Mouse (Mus musculus) hindbrain, postnatal 0 days (tissue): ENCODE measurements around the gene Syt2. TPM values are rescaled to one million over a fixed set of nuclear protein-coding genes. Genes with fewer than 3 reads are reported as not detected.

Source experiments
- ATAC-seq: fragments of 200-750 bp; cut with Nextera tagmentation; 2 replicates; pipeline ENCODE4 v1.8.0; 2017; ENCODE audit warnings: mild to moderate bottlenecking, moderate TSS enrichment, moderate library complexity
- DNase-seq: peaks from one replicate; pipeline ENCODE4 v3.0.0-alpha.2; 2015; ENCODE audit warnings: low spot score
- H3K27ac ChIP-seq: fragments of 300-500 bp; sonication (generic); 2 replicates; pipeline ENCODE4 v1.5.1; 2014; ENCODE audit warnings: mild to moderate bottlenecking
- H3K27me3 ChIP-seq: fragments of 300-500 bp; sonication (generic); 2 replicates; pipeline ENCODE4 v1.6.1; 2014; ENCODE audit warnings: low read length, mixed read lengths; ENCODE audit not compliant: insufficient read depth
- H3K36me3 ChIP-seq: fragments of 300-500 bp; sonication (generic); 2 replicates; pipeline ENCODE4 v1.6.1; 2014; ENCODE audit warnings: low read length, mixed read lengths; ENCODE audit not compliant: insufficient read depth
- H3K4me1 ChIP-seq: fragments of 300-500 bp; sonication (generic); 2 replicates; pipeline ENCODE4 v1.6.1; 2014; ENCODE audit warnings: antibody characterized with exemption, low read length, mixed read lengths; ENCODE audit not compliant: insufficient read depth
- H3K4me2 ChIP-seq: fragments of 300-500 bp; sonication (generic); 2 replicates; pipeline ENCODE4 v1.6.1; 2014; ENCODE audit warnings: low read depth, mild to moderate bottlenecking, low read length, moderate library complexity, mixed read lengths
- H3K4me3 ChIP-seq: fragments of 300-500 bp; sonication (generic); 2 replicates; pipeline ENCODE4 v1.5.1; 2014; ENCODE audit warnings: low read length
- H3K9ac ChIP-seq: fragments of 300-500 bp; sonication (generic); replicated peaks from 2 replicates; pipeline ENCODE4 v1.6.1; 2014; ENCODE audit warnings: mild to moderate bottlenecking, low read length, moderate library complexity, mixed read lengths
- H3K9me3 ChIP-seq: fragments of 300-500 bp; sonication (generic); 2 replicates; pipeline ENCODE4 v1.6.1; 2016; ENCODE audit warnings: low read length, mixed read lengths
- CTCF ChIP-seq: IDR thresholded peaks from 2 replicates; pipeline ENCODE4 v1.5.1; 2016; ENCODE audit warnings: antibody characterized with exemption, control low read depth, low read depth
- WGBS: fragments of 180-500 bp; shearing (Covaris S2); extraction: QIAGEN DNeasy Blood & Tissue Kit; methylation state at CpG from one replicate; pipeline ENCODE4 v1.1.7; 2014; 5-methylcytosine and 5-hydroxymethylcytosine counted together
- polyA plus RNA-seq: library from polyadenylated mRNA; unstranded; fragments of >200 nt; fragmentation: Nextera tagmentation; extraction: Ambion mirVana; gene quantifications from 2 replicates; pipeline ENCODE4 v1.2.1, GENCODE M21; 2015
- total RNA-seq: library from RNA; depleted of rRNA; stranded (reverse); fragments of >200 nt; gene quantifications from 2 replicates; pipeline ENCODE4 v1.2.3, GENCODE M21; 2014

Gene Syt2
- total and polyA plus RNA-seq, 2 experiments from 2014 or later: 22.5 to 74.7 TPM

GRCm38 (mm10) chr1:134747236-134748174 is 101.0 kb downstream of the Syt2 start:
- Histone ChIP-seq H3K9me3 (no peaks in the 10 kb centered on the region), H3K27ac (no peak overlapping the region), H3K36me3 (no peaks in the 10 kb centered on the region), H3K4me3 (no peak overlapping the region), H3K9ac (no peak overlapping the region), H3K27me3 (no peaks in the 10 kb centered on the region), H3K4me2 (no peak overlapping the region), H3K4me1 (no peaks in the 10 kb centered on the region)
- no peak for ATAC-seq
- WGBS: 25% methylated on average over 23 of the region's 23 CpGs
- TF ChIP-seq CTCF: no peak
- no peak for DNase-seq

GRCm38 (mm10) chr1:134749889-134750288 is 103.4 kb downstream of the Syt2 start:
- 59% methylated on average over 7 of the region's 7 CpGs for WGBS
- Histone ChIP-seq H3K36me3 (no peaks in the 10 kb centered on the region), H3K27me3 (no peaks in the 10 kb centered on the region), H3K9me3 (no peaks in the 10 kb centered on the region), H3K9ac (no peak overlapping the region), H3K4me2 (no peak overlapping the region), H3K4me1 (peaks cover 6% of the 10 kb centered on the region; the same call in 1 of the 2 replicates), H3K27ac (no peak overlapping the region), H3K4me3 (no peak overlapping the region)
- ATAC-seq: 0 out of 2 replicates have a peak, but pooled peaks have one; percentile 28
- no peak for TF ChIP-seq CTCF
- peak; percentile 77 for DNase-seq

GRCm38 (mm10) chr1:134752447-134752846 is 106.0 kb downstream of the Syt2 start:
- Histone ChIP-seq H3K4me1 (peaks cover 11% of the 10 kb centered on the region; the same call in 1 of the 2 replicates), H3K9me3 (no peaks in the 10 kb centered on the region), H3K27me3 (no peaks in the 10 kb centered on the region), H3K4me3 (no peak overlapping the region), H3K4me2 (no peak overlapping the region), H3K9ac (no peak overlapping the region), H3K36me3 (no peaks in the 10 kb centered on the region), H3K27ac (no peak overlapping the region)
- ATAC-seq: no peak
- no peak for DNase-seq
- TF ChIP-seq CTCF: no peak
- WGBS: 78% methylated on average over 5 of the region's 5 CpGs

GRCm38 (mm10) chr1:134753751-134754630 is 107.5 kb downstream of the Syt2 start:
- H3K36me3 ChIP-seq: no peaks in the 10 kb centered on the region
- H3K9ac ChIP-seq: no peak overlapping the region
- H3K4me2 ChIP-seq: no peak overlapping the region
- no peaks in the 10 kb centered on the region for H3K9me3 ChIP-seq
- no peak for TF ChIP-seq CTCF
- H3K27me3 ChIP-seq: no peaks in the 10 kb centered on the region
- ATAC-seq (peak; percentile 13), DNase-seq (peak; percentile 46)
- 0 out of 2 replicates have a peak overlapping the region, but pooled peaks have one; percentile 4 for H3K27ac ChIP-seq
- H3K4me1 ChIP-seq: peaks cover 11% of the 10 kb centered on the region; the same call in 1 of the 2 replicates
- no peak overlapping the region for H3K4me3 ChIP-seq
- 62% methylated on average over 13 of the region's 13 CpGs for WGBS

GRCm38 (mm10) chr1:134754818-134755217 is 108.3 kb downstream of the Syt2 start:
- no peaks in the 10 kb centered on the region for H3K9me3 ChIP-seq
- peaks cover 11% of the 10 kb centered on the region; the same call in 1 of the 2 replicates for H3K4me1 ChIP-seq
- H3K4me2 ChIP-seq: no peak overlapping the region
- 0 out of 2 replicates have a peak, but pooled peaks cover 3% of the 10 kb centered on the region for H3K36me3 ChIP-seq
- no peak overlapping the region for H3K27ac ChIP-seq
- H3K4me3 ChIP-seq: no peak overlapping the region
- no peak for ATAC-seq
- H3K27me3 ChIP-seq: no peaks in the 10 kb centered on the region
- TF ChIP-seq CTCF: no peak
- WGBS: 74% methylated on average over 10 of the region's 10 CpGs
- DNase-seq: no peak
- no peak overlapping the region for H3K9ac ChIP-seq

- ATAC-seq (no peak), DNase-seq (no peak)
- H3K4me1 ChIP-seq: peaks cover 11% of the 10 kb centered on the region; the same call in 1 of the 2 replicates
- no peak overlapping the region for H3K4me2 ChIP-seq
- 42% methylated on average over 13 of the region's 13 CpGs for WGBS
- peaks cover 6% of the 10 kb centered on the region; the same call in 1 of the 2 replicates for H3K36me3 ChIP-seq
- H3K27ac ChIP-seq: no peak overlapping the region
- no peak overlapping the region for H3K9ac ChIP-seq
- no peak overlapping the region for H3K4me3 ChIP-seq
- no peaks in the 10 kb centered on the region for H3K27me3 ChIP-seq
- no peak for TF ChIP-seq CTCF
- no peaks in the 10 kb centered on the region for H3K9me3 ChIP-seq
Observed at GRCm38 (mm10) chr1:134755548-134756189, 109.2 kb downstream of the Syt2 start.
